Mouse (Mus musculus): ENCODE data around the gene Mpped2. TPM values are rescaled to one million over a fixed set of nuclear protein-coding genes. Genes with fewer than 3 reads are reported as not detected.

The Mpped2 gene
- total RNA-seq, 2 experiments from 2014 or later = not detected

GRCm38 (mm10) chr2:106844147-106844546 lies 151.1 kb downstream of the Mpped2 start:
- no peak for ATAC-seq (replicated peaks; ENCODE audit: low FRiP score, poor library complexity, severe bottlenecking)

GRCm38 (mm10) chr2:106844766-106845678 lies 152.0 kb downstream of the Mpped2 start:
- ATAC-seq (replicated peaks; ENCODE audit: low FRiP score, poor library complexity, severe bottlenecking) = no peak

GRCm38 (mm10) chr2:106846511-106846910 lies 153.4 kb downstream of the Mpped2 start:
- ATAC-seq (replicated peaks; ENCODE audit: low FRiP score, poor library complexity, severe bottlenecking) = no peak

GRCm38 (mm10) chr2:106849389-106849788 lies 156.3 kb downstream of the Mpped2 start:
- ATAC-seq (replicated peaks; ENCODE audit: low FRiP score, poor library complexity, severe bottlenecking) = no peak

GRCm38 (mm10) chr2:106851515-106851914 lies 158.4 kb downstream of the Mpped2 start:
- no peak for ATAC-seq (replicated peaks; ENCODE audit: low FRiP score, poor library complexity, severe bottlenecking)

- ATAC-seq (replicated peaks; ENCODE audit: low FRiP score, poor library complexity, severe bottlenecking) = no peak
Observed at GRCm38 (mm10) chr2:106854213-106854612, 161.1 kb downstream of the Mpped2 start.

GRCm38 (mm10) chr2:106854758-106855157 lies 161.7 kb downstream of the Mpped2 start:
- ATAC-seq (replicated peaks; ENCODE audit: low FRiP score, poor library complexity, severe bottlenecking) = no peak

GRCm38 (mm10) chr2:106855184-106855583 lies 162.1 kb downstream of the Mpped2 start:
- no peak for ATAC-seq (replicated peaks; ENCODE audit: low FRiP score, poor library complexity, severe bottlenecking)

GRCm38 (mm10) chr2:106855623-106856350 lies 162.7 kb downstream of the Mpped2 start:
- no peak for ATAC-seq (replicated peaks; ENCODE audit: low FRiP score, poor library complexity, severe bottlenecking)

- no peak for ATAC-seq (replicated peaks; ENCODE audit: low FRiP score, poor library complexity, severe bottlenecking)
Observed at GRCm38 (mm10) chr2:106856361-106856961, 163.4 kb downstream of the Mpped2 start.

GRCm38 (mm10) chr2:106857258-106857657 lies 164.2 kb downstream of the Mpped2 start:
- no peak for ATAC-seq (replicated peaks; ENCODE audit: low FRiP score, poor library complexity, severe bottlenecking)

GRCm38 (mm10) chr2:106857711-106858110 lies 164.6 kb downstream of the Mpped2 start:
- no peak for ATAC-seq (replicated peaks; ENCODE audit: low FRiP score, poor library complexity, severe bottlenecking)

- no peak for ATAC-seq (replicated peaks; ENCODE audit: low FRiP score, poor library complexity, severe bottlenecking)
Observed at GRCm38 (mm10) chr2:106860856-106861679, 168.0 kb downstream of the Mpped2 start.

GRCm38 (mm10) chr2:106863050-106863653 lies 170.1 kb downstream of the Mpped2 start:
- ATAC-seq (replicated peaks; ENCODE audit: low FRiP score, poor library complexity, severe bottlenecking) = no peak

GRCm38 (mm10) chr2:106865148-106865786 lies 172.2 kb downstream of the Mpped2 start:
- no peak for ATAC-seq (replicated peaks; ENCODE audit: low FRiP score, poor library complexity, severe bottlenecking)

- no peak for ATAC-seq (replicated peaks; ENCODE audit: low FRiP score, poor library complexity, severe bottlenecking)
Observed at GRCm38 (mm10) chr2:106866303-106866702, 173.2 kb downstream of the Mpped2 start.

GRCm38 (mm10) chr2:106870886-106871285 lies 177.8 kb downstream of the Mpped2 start:
- no peak for ATAC-seq (replicated peaks; ENCODE audit: low FRiP score, poor library complexity, severe bottlenecking)

GRCm38 (mm10) chr2:106873166-106873565 lies 180.1 kb downstream of the Mpped2 start:
- ATAC-seq (replicated peaks; ENCODE audit: low FRiP score, poor library complexity, severe bottlenecking) = no peak

GRCm38 (mm10) chr2:106883390-106883789 lies 190.3 kb downstream of the Mpped2 start:
- no peak for ATAC-seq (replicated peaks; ENCODE audit: low FRiP score, poor library complexity, severe bottlenecking)
